Mouse (Mus musculus) G1E (cell line): ENCODE measurements around the gene Casp6. TPM values are rescaled to one million over a fixed set of nuclear protein-coding genes. Genes with fewer than 3 reads are reported as not detected.
A peak's percentile ranks its signal among the peaks of the same experiment; 100 is the strongest.

Experiments used
- ATAC-seq: 2 replicates; pipeline ENCODE4 v1.8.0; 2016; ENCODE audit warnings: mild to moderate bottlenecking; ENCODE audit not compliant: insufficient number of reproducible peaks, poor library complexity, low FRiP score, severe bottlenecking; ENCODE audit errors: extremely low read depth
- DNase-seq: peaks from one replicate; pipeline ENCODE4 v3.0.0; 2012; ENCODE audit warnings: low spot score
- H3K27me3 ChIP-seq: 2 replicates; pipeline ENCODE4 v1.6.1; 2012; ENCODE audit warnings: mild to moderate bottlenecking, low read length, inconsistent platforms; ENCODE audit not compliant: insufficient read depth
- H3K36me3 ChIP-seq: replicated peaks from 2 replicates; pipeline ENCODE3; 2012; ENCODE audit warnings: mild to moderate bottlenecking, inconsistent platforms
- H3K4me1 ChIP-seq: 2 replicates; pipeline ENCODE4 v1.6.1; 2012; ENCODE audit warnings: low read depth, low read length, inconsistent platforms, mixed read lengths; ENCODE audit not compliant: insufficient read depth
- H3K4me3 ChIP-seq: 2 replicates; pipeline ENCODE4 v1.5.1; 2012; ENCODE audit warnings: low read depth, mild to moderate bottlenecking, inconsistent platforms, low read length, moderate library complexity, mixed read lengths
- H3K9me3 ChIP-seq: replicated peaks from 2 replicates; pipeline ENCODE4 v1.6.1; 2012; ENCODE audit warnings: inconsistent platforms
- CTCF ChIP-seq: IDR thresholded peaks from 2 replicates; pipeline ENCODE4 v1.5.1; 2012; ENCODE audit warnings: low read depth, low read length, inconsistent platforms, mixed read lengths
- GATA1 ChIP-seq: IDR thresholded peaks from 2 replicates; pipeline ENCODE4 v1.6.1; 2012; ENCODE audit warnings: borderline replicate concordance, low read length, inconsistent platforms, mixed read lengths
- GATA2 ChIP-seq: IDR thresholded peaks from 2 replicates; pipeline ENCODE4 v1.6.1; 2012; ENCODE audit warnings: low read depth, low read length, inconsistent platforms, borderline replicate concordance
- POLR2AphosphoS5 ChIP-seq: IDR thresholded peaks from 2 replicates; pipeline ENCODE4 v1.6.1; 2012; ENCODE audit warnings: low read depth, low read length, inconsistent platforms; ENCODE audit not compliant: insufficient replicate concordance
- TAL1 ChIP-seq: conservative IDR thresholded peaks from 2 replicates; pipeline ENCODE4 v1.6.1; 2012; ENCODE audit warnings: low read depth, low read length, inconsistent platforms, mixed read lengths
- polyA plus RNA-seq: library from polyadenylated mRNA; stranded (reverse); fragments of >175 nt; gene quantifications from 2 replicates; pipeline ENCODE4 v1.2.3, GENCODE M21; 2012
- total RNA-seq, 2 experiments: library from RNA; stranded (forward) in 1 of 2; stranded (reverse) in 1 of 2; fragments of 200-1000 nt in 1 of 2; fragments of >200 nt in 1 of 2; fragmentation: Nextera tagmentation in 1 of 2; gene quantifications; 2 replicates each; pipeline ENCODE4 v1.2.3; 2014 to 2017

Gene Casp6
- total and polyA plus RNA-seq, 3 experiments: 27.5 to 57.4 (median 37.3) TPM

- TF ChIP-seq POLR2AphosphoS5 (no peak), GATA2 (no peak), GATA1 (no peak), CTCF (no peak), TAL1 (no peak)
- H3K27me3 ChIP-seq: no peaks in the 10 kb centered on the region
- H3K4me1 ChIP-seq: no peaks in the 10 kb centered on the region
- DNase-seq (no peak), ATAC-seq (no peak)
- peaks cover 33% of the 10 kb centered on the region for H3K36me3 ChIP-seq
- H3K4me3 ChIP-seq: no peak overlapping the region
- H3K9me3 ChIP-seq: no peaks in the 10 kb centered on the region
These were observed 16.2 kb downstream of the Casp6 start for GRCm38 (mm10) chr3:129917424-129917823.

GRCm38 (mm10) chr3:129918434-129918833, 17.2 kb downstream of the Casp6 start:
- Histone ChIP-seq H3K4me3 (no peak overlapping the region), H3K4me1 (no peaks in the 10 kb centered on the region), H3K36me3 (peaks cover 23% of the 10 kb centered on the region), H3K27me3 (no peaks in the 10 kb centered on the region), H3K9me3 (no peaks in the 10 kb centered on the region)
- DNase-seq: no peak
- peak; percentile 26; the same call in 1 of the 2 replicates for TF ChIP-seq CTCF
- no peak for TF ChIP-seq POLR2AphosphoS5
- 0 out of 2 replicates have a peak, but pooled peaks have one; percentile 34 for ATAC-seq

- H3K4me3 ChIP-seq: no peak overlapping the region
- no peaks in the 10 kb centered on the region for H3K4me1 ChIP-seq
- DNase-seq (no peak), ATAC-seq (no peak)
- no peaks in the 10 kb centered on the region for H3K9me3 ChIP-seq
- TF ChIP-seq TAL1 (no peak), GATA2 (no peak), POLR2AphosphoS5 (no peak), GATA1 (no peak), CTCF (no peak)
- H3K36me3 ChIP-seq: no peaks in the 10 kb centered on the region
- H3K27me3 ChIP-seq: peaks cover 6% of the 10 kb centered on the region; the same call in 1 of the 2 replicates
These were observed 22.4 kb downstream of the Casp6 start for GRCm38 (mm10) chr3:129923581-129923980.

- DNase-seq (no peak), ATAC-seq (no peak)
- Histone ChIP-seq H3K36me3 (no peaks in the 10 kb centered on the region), H3K4me1 (no peaks in the 10 kb centered on the region), H3K27me3 (peaks cover 6% of the 10 kb centered on the region; the same call in 1 of the 2 replicates), H3K9me3 (no peaks in the 10 kb centered on the region), H3K4me3 (no peak overlapping the region)
- TF ChIP-seq POLR2AphosphoS5 (no peak), GATA1 (no peak), CTCF (no peak), GATA2 (no peak), TAL1 (no peak)
These were observed 24.6 kb downstream of the Casp6 start for GRCm38 (mm10) chr3:129925861-129926260.

- H3K4me3 ChIP-seq: no peak overlapping the region
- ATAC-seq (no peak), DNase-seq (no peak)
- H3K9me3 ChIP-seq: no peaks in the 10 kb centered on the region
- H3K4me1 ChIP-seq: no peaks in the 10 kb centered on the region
- TF ChIP-seq CTCF: no peak
- no peak for TF ChIP-seq TAL1
- no peak for TF ChIP-seq GATA2
- no peak for TF ChIP-seq GATA1
- TF ChIP-seq POLR2AphosphoS5: no peak
- H3K36me3 ChIP-seq: no peaks in the 10 kb centered on the region
- no peaks in the 10 kb centered on the region; the same call in 1 of the 2 replicates for H3K27me3 ChIP-seq
These were observed 29.1 kb downstream of the Casp6 start for GRCm38 (mm10) chr3:129930213-129930778.

- TF ChIP-seq TAL1: no peak
- TF ChIP-seq CTCF: peak; percentile 53
- DNase-seq (no peak), ATAC-seq (no peak)
- Histone ChIP-seq H3K27me3 (no peaks in the 10 kb centered on the region; the same call in 1 of the 2 replicates), H3K9me3 (no peaks in the 10 kb centered on the region), H3K4me3 (no peak overlapping the region), H3K4me1 (no peaks in the 10 kb centered on the region), H3K36me3 (no peaks in the 10 kb centered on the region)
These were observed 31.2 kb downstream of the Casp6 start for GRCm38 (mm10) chr3:129932443-129932842.
